Mouse (Mus musculus) left cerebral cortex, adult 11 months (tissue): ENCODE measurements around the gene Mecom.

ENCODE experiments used
- DNase-seq: peaks from one replicate; pipeline ENCODE4 v3.0.0; 2022; ENCODE audit warnings: low spot score

Mecom gene

GRCm38 (mm10) chr3:30483006-30483684 is 64.7 kb downstream of the Mecom start:
- no peak for DNase-seq

- DNase-seq = no peak
Measured at GRCm38 (mm10) chr3:30481682-30482081, 66.1 kb downstream of the Mecom start.

DNA sequence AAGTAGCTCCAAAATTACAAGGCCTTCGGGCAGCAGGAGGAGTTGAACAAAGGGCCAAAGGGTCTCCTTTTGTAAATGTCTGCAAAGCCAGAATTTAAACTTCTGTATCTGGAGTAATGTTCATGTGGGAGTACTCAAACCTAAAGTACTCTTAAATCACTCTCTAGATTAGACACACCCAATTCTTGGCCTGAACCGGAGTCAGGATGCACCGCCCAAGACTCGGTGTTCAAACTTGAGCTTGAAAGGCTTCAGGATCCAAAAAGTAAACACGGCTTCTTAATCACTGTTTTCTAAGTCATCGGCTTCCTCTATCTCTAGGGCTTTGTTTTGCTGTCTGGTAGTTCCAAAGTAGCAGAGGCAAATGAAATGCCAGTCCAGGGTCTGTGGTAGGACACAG is 67.3 kb downstream of the Mecom start:
- no peak for DNase-seq

DNA sequence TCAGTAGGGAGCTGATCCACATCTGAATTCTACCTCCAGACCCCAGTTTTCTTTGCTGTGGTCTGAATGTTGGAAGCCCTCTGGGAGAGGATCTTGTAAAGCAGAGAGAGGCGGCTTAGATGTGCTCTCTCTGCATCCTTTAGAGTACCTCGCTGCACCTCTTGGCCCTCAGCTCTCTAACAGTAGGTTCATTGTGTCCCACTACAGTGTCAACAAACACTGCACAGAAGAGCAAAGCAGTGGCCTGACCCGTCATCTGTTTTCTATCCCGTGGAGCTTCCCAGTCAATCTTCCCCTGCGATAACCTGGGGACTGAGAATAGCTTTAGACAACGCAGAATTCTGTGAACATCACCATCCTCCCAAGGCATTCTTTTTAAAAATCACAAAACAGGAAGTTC is 69.6 kb downstream of the Mecom start:
- no peak for DNase-seq

- no peak for DNase-seq
Measured at GRCm38 (mm10) chr3:30477008-30477407, 70.8 kb downstream of the Mecom start.

DNA sequence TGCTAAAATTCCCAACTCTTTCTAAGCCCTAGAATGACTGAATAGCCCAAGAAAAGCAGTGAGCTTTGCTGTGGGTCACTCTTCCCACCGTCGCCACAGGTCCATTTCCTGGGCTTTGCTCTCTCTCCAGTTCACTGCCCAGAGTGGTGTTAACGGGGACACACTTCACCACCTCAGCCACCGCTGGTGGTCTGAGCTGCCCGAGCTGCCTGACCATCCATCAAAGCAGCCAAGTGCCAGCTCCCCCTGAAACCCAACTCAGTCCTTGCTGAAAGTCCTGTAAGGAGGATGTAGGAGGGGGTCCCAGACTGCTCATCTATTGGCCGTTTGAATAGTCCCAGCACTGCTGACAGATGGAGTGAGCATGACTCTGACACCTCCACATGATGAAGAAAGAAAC is 72.2 kb downstream of the Mecom start:
- no peak for DNase-seq

DNA sequence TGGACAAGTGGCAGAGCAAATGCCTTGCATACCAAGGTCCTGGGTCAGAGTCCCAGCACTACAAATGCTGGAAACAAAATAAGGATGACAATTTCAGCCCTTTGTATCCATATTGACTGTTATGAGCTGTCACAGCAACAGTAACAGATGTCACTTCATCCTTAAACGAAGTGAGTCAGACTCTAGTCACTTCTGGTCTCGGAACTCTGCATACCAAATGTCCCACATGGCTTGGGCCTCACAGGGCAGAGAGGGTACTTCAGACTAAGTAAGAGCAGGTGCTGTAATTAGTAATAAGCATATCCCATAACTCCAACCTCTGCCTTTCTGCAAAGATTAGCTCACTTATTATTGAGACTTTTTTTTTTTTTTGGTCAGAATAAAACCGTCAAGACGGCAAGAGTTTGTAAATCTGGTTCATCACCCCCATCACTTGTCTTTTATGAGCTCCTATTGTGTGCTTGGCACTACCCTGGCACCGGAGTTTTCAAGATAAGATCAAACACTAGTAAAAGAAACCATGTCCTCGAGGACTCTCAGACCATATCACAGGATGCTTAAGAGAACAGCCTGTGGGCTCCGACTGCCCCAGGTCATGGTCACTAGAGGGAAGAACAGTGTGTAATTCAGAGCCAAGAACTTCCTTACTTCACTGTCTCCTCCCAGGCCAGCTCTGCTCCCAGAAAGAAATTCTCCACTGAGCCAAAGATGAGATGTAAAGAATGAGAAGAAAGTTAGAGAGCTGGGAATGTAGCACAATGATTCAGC is 79.6 kb downstream of the Mecom start:
- DNase-seq = no peak

DNA sequence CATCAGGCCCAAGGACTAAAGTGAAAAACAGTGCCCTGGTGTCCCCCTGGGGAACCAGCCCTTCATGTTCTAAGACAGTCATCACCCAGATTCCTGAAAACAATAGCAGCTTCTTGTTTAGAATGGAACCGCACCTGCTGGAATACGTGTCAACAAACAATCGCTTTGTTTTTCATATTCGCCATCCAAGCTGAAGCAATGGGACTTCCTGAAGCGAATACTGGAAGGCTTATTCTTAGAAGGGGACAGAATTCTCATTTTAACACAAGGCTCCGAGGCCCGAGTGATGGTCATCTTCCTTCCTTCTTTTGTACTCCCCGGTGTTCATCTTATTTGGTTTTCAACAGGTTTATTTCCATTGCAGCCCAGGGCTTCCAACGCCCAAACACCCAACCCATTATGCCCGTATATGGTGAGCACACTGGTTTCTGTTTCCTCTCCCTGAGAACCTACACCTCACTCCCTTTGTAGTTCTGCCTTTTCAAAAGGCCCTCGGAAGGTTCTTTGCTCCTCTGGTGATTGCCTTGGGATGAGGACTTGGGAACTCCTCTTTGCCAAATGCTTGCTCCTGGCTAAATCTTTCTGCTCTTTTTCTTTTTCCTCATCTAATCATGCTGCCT is 81.7 kb downstream of the Mecom start:
- no peak for DNase-seq

- DNase-seq = no peak
Measured at GRCm38 (mm10) chr3:30464497-30464896, 83.3 kb downstream of the Mecom start.

- DNase-seq = no peak
Measured at GRCm38 (mm10) chr3:30461831-30462230, 86.0 kb downstream of the Mecom start.

- DNase-seq = no peak
Measured at GRCm38 (mm10) chr3:30460890-30461578, 86.8 kb downstream of the Mecom start.

DNA sequence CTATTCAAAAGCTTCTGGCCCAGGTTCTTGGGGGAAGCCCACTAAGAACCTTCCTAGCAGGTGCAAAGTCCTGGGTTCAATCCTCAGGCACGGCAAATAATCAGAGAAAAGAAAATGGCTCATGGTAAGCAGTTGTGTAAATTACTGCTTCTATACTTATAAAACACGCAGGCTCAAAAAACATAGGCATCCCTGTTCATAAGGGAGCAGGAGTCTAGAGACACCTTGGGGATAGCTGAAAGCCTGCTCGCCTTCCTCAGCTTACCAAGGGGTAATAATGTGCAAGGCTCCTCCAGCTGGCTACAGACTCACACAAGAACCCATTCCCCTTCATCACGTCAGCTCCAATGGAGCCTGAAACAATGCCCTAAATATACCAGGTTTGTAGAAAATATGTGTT is 88.2 kb downstream of the Mecom start:
- DNase-seq = no peak

- no peak for DNase-seq
Measured at GRCm38 (mm10) chr3:30457975-30458678, 89.7 kb downstream of the Mecom start.

- DNase-seq = no peak
Measured at GRCm38 (mm10) chr3:30455902-30456301, 91.9 kb downstream of the Mecom start.

DNA sequence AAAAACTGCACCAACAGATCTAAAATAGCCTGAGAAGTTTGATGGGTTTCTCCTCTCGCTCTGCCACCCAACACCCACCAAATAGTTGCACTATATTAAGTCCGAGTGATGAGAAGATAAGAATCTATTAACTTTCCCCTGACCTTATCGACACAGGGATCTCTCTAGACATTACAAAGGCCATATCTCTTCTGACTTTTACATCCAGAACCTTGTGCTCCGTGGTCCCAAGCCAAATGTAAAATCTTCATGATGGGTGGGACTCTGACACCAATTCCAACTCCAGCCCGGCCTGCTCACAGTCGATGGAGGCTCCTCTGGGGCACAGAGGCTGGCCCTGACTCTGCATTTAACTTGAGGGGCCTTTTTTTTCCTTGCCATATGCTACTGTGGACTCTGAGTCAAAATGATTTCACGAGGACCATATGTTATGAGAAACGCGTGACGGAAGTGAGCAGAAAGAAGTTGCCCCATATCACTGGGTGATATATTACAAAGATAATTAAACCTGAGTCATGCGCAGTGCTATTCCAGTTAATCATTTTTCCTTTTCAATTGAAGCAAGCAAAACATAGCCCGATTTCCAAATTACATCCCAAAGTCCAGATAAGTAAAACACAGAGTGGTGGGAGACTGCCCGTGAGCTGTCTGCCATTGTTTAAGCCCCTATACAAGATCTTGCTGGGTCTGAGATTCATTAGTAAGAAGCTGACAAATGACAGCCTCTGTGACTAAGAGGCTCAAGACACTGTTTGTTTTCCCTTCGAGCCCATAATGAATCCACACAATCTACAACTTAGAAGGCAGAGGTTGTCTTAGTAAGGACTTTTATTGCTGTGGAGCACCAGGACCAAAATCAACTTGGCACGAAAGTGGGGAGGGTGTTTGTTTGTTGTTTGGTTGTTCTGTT is 94.0 kb downstream of the Mecom start:
- DNase-seq = no peak

GRCm38 (mm10) chr3:30453046-30453445 is 94.8 kb downstream of the Mecom start:
- DNase-seq = no peak

GRCm38 (mm10) chr3:30452511-30452910 is 95.3 kb downstream of the Mecom start:
- DNase-seq = no peak

GRCm38 (mm10) chr3:30450206-30450965 is 97.4 kb downstream of the Mecom start:
- DNase-seq = no peak

DNA sequence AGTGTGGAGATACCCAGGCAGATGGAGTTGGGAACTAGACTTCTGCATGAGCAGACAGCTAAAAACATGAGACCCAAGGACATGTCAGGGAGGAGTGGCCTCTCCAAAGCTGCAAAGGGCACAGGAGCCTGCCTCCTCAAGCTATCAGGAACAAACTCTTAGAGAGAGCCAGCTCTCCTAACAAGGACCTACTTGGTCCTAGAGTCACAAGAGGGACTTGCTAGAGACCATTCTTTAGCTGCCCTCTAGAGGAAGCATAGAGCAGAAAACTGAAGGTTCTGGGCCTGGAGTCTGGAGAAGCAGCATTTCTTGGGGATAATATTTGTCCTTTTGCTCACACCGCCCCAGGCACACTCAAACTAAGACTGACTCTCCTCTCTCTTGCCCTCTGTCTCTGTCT is 99.2 kb downstream of the Mecom start:
- no peak for DNase-seq

- no peak for DNase-seq
Measured at GRCm38 (mm10) chr3:30445970-30446442, 101.8 kb downstream of the Mecom start.
